32 mouse cellular contexts compared by ENCODE assay signal in genomic region chr15:78442231-78442630, GRCm38 (mm10). TPM values are rescaled to one million over a fixed set of nuclear protein-coding genes. Genes with fewer than 3 reads are reported as not detected.
DNase-seq lines count a peak whose midpoint lies in the region; TF ChIP-seq lines count a peak whose summit lies in the region.
"Had no signal": no experiment of that assay in that cellular context is flagged by ENCODE, and none has a peak within 500 bp of the region (broad histone marks: within the 10 kb centered on the region; RNA-seq: fewer than 3 reads in every experiment).

No protein-coding gene starts in this region.

- peak; percentile 1 for DNase-seq in adrenal gland, postnatal 25 days
- no peak for DNase-seq in adrenal gland, adult 8-10 months
- DNase-seq in heart, adult 11 months: peak; percentile 90
- no peak for DNase-seq in heart, postnatal 36 days
- no peak for DNase-seq in right cerebral cortex, postnatal 10 days (ENCODE audit: low spot score in 2 of 2)
- DNase-seq: adrenal gland, adult 2 months; adrenal gland, postnatal 36 days; cerebellum, adult 11 months; cerebellum, postnatal 36 days; embryo, embryonic 11 days; gastrocnemius, postnatal 10 days; gastrocnemius, postnatal 36 days; kidney, adult 11 months had no signal

- H3K27ac ChIP-seq in bone marrow, adult 2 months (ENCODE audit: control insufficient read depth, insufficient read depth, low read depth, low read length, poor library complexity): no peak overlapping the region
- H3K27ac ChIP-seq: embryonic facial prominence, embryonic 10.5 days; embryonic facial prominence, embryonic 13.5 days; forebrain, embryonic 13.5 days; hindbrain, embryonic 10.5 days; hindbrain, embryonic 13.5 days; intestine, embryonic 15.5 days had no signal

- peaks cover 3% of the 10 kb centered on the region; the same call in 1 of the 2 replicates for H3K4me1 ChIP-seq in bone marrow, adult 2 months (ENCODE audit: control insufficient read depth, insufficient read depth, low read length)

- WGBS in bone marrow, adult 2 months: 88% methylated on average over 19 of the region's 19 CpGs

- intact Hi-C loops in heart, postnatal 36 days (cut with DNase I): no loop called here

- no peak overlapping the region for H3K4me3 ChIP-seq in bone marrow, adult 2 months (replicated peaks; ENCODE audit: control insufficient read depth, low read depth, low read length)
- H3K4me3 ChIP-seq: embryonic facial prominence, embryonic 10.5 days; embryonic facial prominence, embryonic 13.5 days; erythroblast, embryonic 14.5 days; forebrain, embryonic 13.5 days; hindbrain, embryonic 10.5 days; hindbrain, embryonic 13.5 days; intestine, embryonic 15.5 days had no signal

- TF ChIP-seq CTCF in bone marrow, adult 2 months (IDR thresholded peaks at IDR 0.05; ENCODE audit: control insufficient read depth, insufficient read depth, low read length): no peak

- TF ChIP-seq POLR2A in bone marrow, adult 2 months (IDR thresholded peaks at IDR 0.05; ENCODE audit: borderline replicate concordance, control insufficient read depth, low read depth, low read length): peak; percentile 27; the same call in 1 of the 2 replicates

RNA-seq across cellular contexts. Expression of gene Kctd17, which starts 13.9 kb away (rescaled TPM):
- 73.5 and 84.3 TPM in 2 replicates for total RNA-seq in adrenal gland, postnatal 25 days (2021)
- total RNA-seq in adrenal gland, adult 8-10 months (2022): 100 to 1,000 TPM in 2 of 4 experiments, 10 to 100 TPM in 2; 80.2 to 106 (median 96.4) TPM
- 10 to 100 TPM; 28.0 to 30.3 TPM for total RNA-seq in heart, postnatal 36 days (2021)
- polyA plus RNA-seq in bone marrow, adult 2 months (2011; ENCODE audit: insufficient read depth, insufficient read length, low replicate concordance, missing spikeins): 14.7 and 14.8 TPM in 2 replicates
- total RNA-seq: MEL had no signal

RNA-seq across cellular contexts. Expression of gene Tmprss6, which starts 26.2 kb away (rescaled TPM):
- 1.9 and 4.9 TPM in 2 replicates for total RNA-seq in adrenal gland, postnatal 25 days (2021)
- total RNA-seq in adrenal gland, adult 8-10 months (2022): 1 to 10 TPM; 1.1 to 2.8 (median 2.0) TPM
- not detected for total RNA-seq in heart, postnatal 36 days (2021)
- polyA plus RNA-seq in bone marrow, adult 2 months (2011; ENCODE audit: insufficient read depth, insufficient read length, low replicate concordance, missing spikeins): 0.47 TPM in 1 of 2 replicates, not detected in the other
- total RNA-seq: gastrocnemius, postnatal 36 days; granulocyte monocyte progenitor cell, adult 5-6 weeks; heart, adult 8-10 months; heart, postnatal 25 days had no signal
- polyA plus RNA-seq: forebrain, embryonic 13.5 days; heart, embryonic 14.5 days; hindbrain, embryonic 10.5 days had no signal

RNA-seq across cellular contexts. Expression of gene Mpst, which starts 36.0 kb away (rescaled TPM):
- 56.9 and 61.7 TPM in 2 replicates for total RNA-seq in adrenal gland, postnatal 25 days (2021)
- 10 to 100 TPM; 47.5 to 53.8 (median 49.3) TPM for total RNA-seq in adrenal gland, adult 8-10 months (2022)
- 10 to 100 TPM; 40.9 to 42.3 TPM for total RNA-seq in heart, postnatal 36 days (2021)
- polyA plus RNA-seq in bone marrow, adult 2 months (2011; ENCODE audit: insufficient read depth, insufficient read length, low replicate concordance, missing spikeins): 49.5 and 50.1 TPM in 2 replicates

RNA-seq across cellular contexts. Expression of gene Tst, which starts 36.5 kb away (rescaled TPM):
- 246 and 299 TPM in 2 replicates for total RNA-seq in adrenal gland, postnatal 25 days (2021)
- 100 to 1,000 TPM; 288 to 361 (median 321) TPM for total RNA-seq in adrenal gland, adult 8-10 months (2022)
- 10 to 100 TPM; 20.2 to 24.4 TPM for total RNA-seq in heart, postnatal 36 days (2021)
- 14.5 and 23.8 TPM in 2 replicates for polyA plus RNA-seq in bone marrow, adult 2 months (2011; ENCODE audit: insufficient read depth, insufficient read length, low replicate concordance, missing spikeins)

RNA-seq across cellular contexts. Expression of gene Tex33, which starts 46.5 kb away (rescaled TPM):
- not detected in 2 replicates for total RNA-seq in adrenal gland, postnatal 25 days (2021)
- total RNA-seq in adrenal gland, adult 8-10 months (2022): under 1 TPM in 1 of 4 experiments, not detected in 3; 0.31 TPM
- not detected for total RNA-seq in heart, postnatal 36 days (2021)
- polyA plus RNA-seq in bone marrow, adult 2 months (2011; ENCODE audit: insufficient read depth, insufficient read length, low replicate concordance, missing spikeins): not detected in 2 replicates
- total RNA-seq: adrenal gland, adult 2 months; adrenal gland, postnatal 36 days; gastrocnemius, adult 18-20 months; gastrocnemius, postnatal 10 days; gastrocnemius, postnatal 36 days; granulocyte monocyte progenitor cell, adult 5-6 weeks; heart, adult 8-10 months; heart, postnatal 25 days had no signal
- polyA plus RNA-seq: adrenal gland, adult 2 months; cortical plate, adult 2 months; embryonic facial prominence, embryonic 10.5 days; embryonic facial prominence, embryonic 13.5 days; erythroblast, embryonic 14.5 days; forebrain, embryonic 13.5 days; forebrain, embryonic 16.5 days; heart, embryonic 11.5 days; heart, embryonic 14.5 days; heart, postnatal 0 days; hindbrain, embryonic 10.5 days; hindbrain, embryonic 13.5 days; hindbrain, embryonic 16.5 days; intestine, embryonic 15.5 days had no signal

Comparison
In these comparisons a context has a peak if more than half of its experiments do, and no peak if none do; other contexts are left out.
1. DNase-seq: peak in adrenal gland, postnatal 25 days (single experiment) and heart, adult 11 months (single experiment); none in adrenal gland, adult 8-10 months (single experiment), heart, postnatal 36 days (0 of 2) and right cerebral cortex, postnatal 10 days (0 of 2).